Mouse (Mus musculus): ENCODE results near the gene Trim2. TPM values are rescaled to one million over a fixed set of nuclear protein-coding genes. Genes with fewer than 3 reads are reported as not detected.

The Trim2 gene
- polyA plus RNA-seq, 1 experiment: 0.53 TPM

DNA sequence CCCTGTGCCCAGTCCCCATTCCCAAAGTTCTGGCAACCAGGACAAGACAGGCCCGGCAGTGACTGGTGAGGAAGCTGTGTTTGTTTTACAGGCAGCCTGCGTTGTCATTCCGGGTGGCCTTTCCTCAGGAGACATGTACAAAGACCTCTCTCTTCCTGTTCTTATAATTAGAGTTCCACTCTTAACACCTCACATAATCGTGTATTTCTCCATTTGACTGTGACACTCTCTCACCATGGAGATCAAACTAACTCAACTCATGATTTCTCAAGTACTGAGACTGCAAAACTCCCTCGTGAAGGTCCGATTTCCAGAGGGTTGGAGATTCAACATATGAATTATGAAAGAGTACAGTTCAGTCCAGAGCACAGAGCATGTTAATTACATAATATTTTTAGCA lies 170.7 kb downstream of the Trim2 start:
- Histone ChIP-seq H3K27me3 (ENCODE audit: control insufficient read depth, insufficient read depth, low read length) (no peaks in the 10 kb centered on the region), H3K36me3 (ENCODE audit: control insufficient read depth, insufficient read depth, low read length) (no peaks in the 10 kb centered on the region), H3K27ac (ENCODE audit: control insufficient read depth, insufficient read depth, low read depth, low read length) (no peak overlapping the region), H3K4me3 (ENCODE audit: control insufficient read depth, low read depth, low read length) (no peak overlapping the region), H3K4me1 (ENCODE audit: control insufficient read depth, insufficient read depth, low read length) (peaks cover 4% of the 10 kb centered on the region; the same call in 1 of the 2 replicates)
- no peak for TF ChIP-seq POLR2A (IDR thresholded peaks at IDR 0.05; ENCODE audit: control insufficient read depth, low read depth, low read length)
- TF ChIP-seq CTCF (IDR thresholded peaks at IDR 0.05; ENCODE audit: control insufficient read depth, insufficient read depth, insufficient replicate concordance, low read depth, low read length): no peak

DNA sequence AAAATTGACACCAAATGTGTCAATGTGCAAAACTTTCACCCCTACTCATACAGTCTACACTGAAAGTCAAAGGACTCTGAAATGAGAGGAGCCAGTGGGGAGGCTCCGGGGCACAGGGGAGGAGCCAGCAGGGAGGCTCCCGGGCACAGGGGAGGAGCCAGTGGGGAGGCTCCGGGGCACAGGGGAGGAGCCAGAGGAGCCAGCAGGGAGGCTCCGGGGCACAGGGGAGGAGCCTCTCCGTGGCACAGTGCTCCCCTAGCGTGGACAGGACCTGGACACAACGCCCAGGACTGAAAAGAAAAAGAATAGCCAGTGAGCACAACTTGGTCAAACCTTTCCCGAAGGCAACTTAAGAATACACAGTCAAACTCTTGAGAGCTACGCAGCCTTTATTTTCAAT lies 171.3 kb downstream of the Trim2 start:
- Histone ChIP-seq H3K4me3 (ENCODE audit: control insufficient read depth, low read depth, low read length) (no peak overlapping the region), H3K4me1 (ENCODE audit: control insufficient read depth, insufficient read depth, low read length) (peaks cover 4% of the 10 kb centered on the region; the same call in 1 of the 2 replicates), H3K36me3 (ENCODE audit: control insufficient read depth, insufficient read depth, low read length) (no peaks in the 10 kb centered on the region), H3K27me3 (ENCODE audit: control insufficient read depth, insufficient read depth, low read length) (no peaks in the 10 kb centered on the region), H3K27ac (ENCODE audit: control insufficient read depth, insufficient read depth, low read depth, low read length) (no peak overlapping the region)
- no peak for TF ChIP-seq CTCF (IDR thresholded peaks at IDR 0.05; ENCODE audit: control insufficient read depth, insufficient read depth, insufficient replicate concordance, low read depth, low read length)
- TF ChIP-seq POLR2A (IDR thresholded peaks at IDR 0.05; ENCODE audit: control insufficient read depth, low read depth, low read length): no peak

DNA sequence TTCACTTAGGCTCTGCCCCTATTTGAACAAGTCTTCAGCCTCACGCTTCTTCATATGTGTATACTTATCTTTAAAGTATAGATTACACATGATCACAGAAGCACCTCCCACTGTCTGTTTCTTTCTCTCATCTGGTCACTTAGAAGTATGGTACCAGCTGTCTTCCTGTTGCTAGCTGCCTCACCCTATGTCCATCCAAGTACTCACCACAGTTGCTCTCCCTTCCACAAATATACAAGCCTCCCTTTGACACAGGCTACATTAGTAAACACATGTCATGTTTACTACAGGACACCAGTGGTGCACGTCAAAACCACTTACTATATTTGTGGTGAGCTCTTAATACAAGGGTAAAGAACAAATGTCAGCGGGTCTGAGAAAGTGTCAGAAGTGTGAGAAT lies 175.3 kb downstream of the Trim2 start:
- no peaks in the 10 kb centered on the region for H3K36me3 ChIP-seq (ENCODE audit: control insufficient read depth, insufficient read depth, low read length)
- no peak for TF ChIP-seq CTCF (IDR thresholded peaks at IDR 0.05; ENCODE audit: control insufficient read depth, insufficient read depth, insufficient replicate concordance, low read depth, low read length)
- TF ChIP-seq POLR2A (IDR thresholded peaks at IDR 0.05; ENCODE audit: control insufficient read depth, low read depth, low read length): no peak
- peaks cover 4% of the 10 kb centered on the region; the same call in 1 of the 2 replicates for H3K4me1 ChIP-seq (ENCODE audit: control insufficient read depth, insufficient read depth, low read length)
- H3K27me3 ChIP-seq (ENCODE audit: control insufficient read depth, insufficient read depth, low read length): no peaks in the 10 kb centered on the region
- no peak overlapping the region for H3K4me3 ChIP-seq (ENCODE audit: control insufficient read depth, low read depth, low read length)
- H3K27ac ChIP-seq (ENCODE audit: control insufficient read depth, insufficient read depth, low read depth, low read length): no peak overlapping the region

DNA sequence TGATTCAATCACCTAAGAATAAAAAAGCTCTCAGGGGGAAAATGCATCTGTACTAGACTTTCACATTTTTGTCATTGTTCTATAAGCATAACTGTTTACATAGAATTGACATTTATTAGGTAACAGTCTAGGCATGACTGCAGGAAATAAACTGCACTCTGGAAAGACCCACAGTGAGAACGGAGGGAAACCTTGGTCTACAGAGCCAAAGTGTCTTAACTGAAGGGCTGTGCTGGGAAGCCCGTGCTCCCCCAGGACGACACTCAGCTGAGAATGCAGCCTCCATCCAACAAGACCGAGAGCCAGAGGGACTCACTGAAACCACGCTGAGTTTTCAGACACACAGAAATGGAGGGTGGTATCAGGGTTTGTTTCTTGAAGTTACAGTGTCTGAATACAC lies 175.9 kb downstream of the Trim2 start:
- H3K27me3 ChIP-seq (ENCODE audit: control insufficient read depth, insufficient read depth, low read length): no peaks in the 10 kb centered on the region
- no peak overlapping the region for H3K4me3 ChIP-seq (ENCODE audit: control insufficient read depth, low read depth, low read length)
- no peak for TF ChIP-seq POLR2A (IDR thresholded peaks at IDR 0.05; ENCODE audit: control insufficient read depth, low read depth, low read length)
- no peak for TF ChIP-seq CTCF (IDR thresholded peaks at IDR 0.05; ENCODE audit: control insufficient read depth, insufficient read depth, insufficient replicate concordance, low read depth, low read length)
- no peaks in the 10 kb centered on the region for H3K36me3 ChIP-seq (ENCODE audit: control insufficient read depth, insufficient read depth, low read length)
- peaks cover 4% of the 10 kb centered on the region; the same call in 1 of the 2 replicates for H3K4me1 ChIP-seq (ENCODE audit: control insufficient read depth, insufficient read depth, low read length)
- no peak overlapping the region for H3K27ac ChIP-seq (ENCODE audit: control insufficient read depth, insufficient read depth, low read depth, low read length)

DNA sequence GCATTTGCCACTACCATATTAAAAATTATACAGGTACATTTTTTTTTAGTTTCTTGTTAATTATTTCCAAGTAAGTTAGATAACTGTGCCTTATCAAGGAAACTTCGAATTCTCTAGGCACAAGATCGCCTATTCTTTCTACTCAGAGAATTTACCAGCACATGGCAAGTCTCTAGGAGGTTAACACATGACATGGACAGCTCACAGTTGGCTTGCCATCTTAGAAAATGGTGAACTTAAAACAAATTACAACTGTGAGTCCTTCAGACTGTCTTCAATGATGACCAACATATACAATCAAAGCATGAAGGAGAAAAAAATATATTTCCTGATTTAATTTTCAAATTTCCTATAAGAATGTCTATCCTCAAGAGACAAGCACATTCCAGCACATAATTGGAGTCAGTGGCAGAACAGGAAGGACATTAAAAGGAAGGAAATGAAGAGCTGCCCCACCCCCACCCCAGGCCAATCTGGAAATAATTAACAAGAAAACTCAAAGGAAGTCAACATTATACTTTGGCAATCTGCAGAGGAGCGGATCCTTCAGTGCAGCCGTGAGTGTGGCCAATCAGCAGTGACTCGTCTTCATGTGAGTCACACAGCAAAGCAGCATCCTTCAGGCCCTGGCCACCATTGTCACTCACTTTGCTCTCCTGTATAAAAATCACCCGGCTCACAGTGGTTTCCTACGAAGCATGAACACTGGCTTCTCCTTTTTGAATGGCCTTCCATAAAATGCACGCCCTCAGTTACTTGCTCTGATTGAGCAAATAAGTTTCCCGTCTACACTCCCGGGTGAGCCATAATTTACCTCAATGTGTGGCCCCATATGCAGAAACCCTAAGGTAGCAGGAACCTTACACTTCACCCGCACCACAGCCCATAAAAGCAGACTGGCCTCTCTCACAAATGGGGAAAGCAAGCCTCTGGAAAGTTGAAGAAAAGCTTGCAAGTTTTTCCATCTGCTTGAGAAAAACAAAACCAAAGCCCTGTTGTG lies 177.5 kb downstream of the Trim2 start:
- no peak overlapping the region for H3K27ac ChIP-seq (ENCODE audit: control insufficient read depth, insufficient read depth, low read depth, low read length)
- H3K4me3 ChIP-seq (ENCODE audit: control insufficient read depth, low read depth, low read length): no peak overlapping the region
- no peaks in the 10 kb centered on the region for H3K4me1 ChIP-seq (ENCODE audit: control insufficient read depth, insufficient read depth, low read length)

DNA sequence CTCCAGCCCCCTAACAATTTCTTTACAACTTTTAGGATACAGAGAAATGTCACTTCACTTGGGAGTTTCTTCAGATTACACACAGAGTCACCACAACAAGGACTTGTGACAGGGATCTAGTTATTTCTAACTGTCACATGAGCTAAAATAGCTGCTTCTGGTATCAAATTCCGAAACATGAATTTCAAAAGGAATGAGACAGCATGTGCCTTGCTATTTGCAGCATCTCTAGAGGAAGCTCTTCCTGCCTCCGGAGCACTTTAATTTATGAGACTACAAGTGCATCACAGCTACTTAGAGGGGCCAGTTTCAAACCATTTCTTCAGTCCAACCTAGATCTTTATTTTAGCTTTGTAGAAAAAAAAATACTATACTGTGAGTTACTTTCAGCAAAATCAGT lies 179.2 kb downstream of the Trim2 start:
- no peaks in the 10 kb centered on the region for H3K27me3 ChIP-seq (ENCODE audit: control insufficient read depth, insufficient read depth, low read length)
- TF ChIP-seq CTCF (IDR thresholded peaks at IDR 0.05; ENCODE audit: control insufficient read depth, insufficient read depth, insufficient replicate concordance, low read depth, low read length) (no peak), POLR2A (IDR thresholded peaks at IDR 0.05; ENCODE audit: control insufficient read depth, low read depth, low read length) (no peak)
- no peaks in the 10 kb centered on the region for H3K4me1 ChIP-seq (ENCODE audit: control insufficient read depth, insufficient read depth, low read length)
- no peak overlapping the region for H3K27ac ChIP-seq (ENCODE audit: control insufficient read depth, insufficient read depth, low read depth, low read length)
- H3K4me3 ChIP-seq (ENCODE audit: control insufficient read depth, low read depth, low read length): no peak overlapping the region
- no peaks in the 10 kb centered on the region for H3K36me3 ChIP-seq (ENCODE audit: control insufficient read depth, insufficient read depth, low read length)

More for the DNA sequence above, 177.5 kb downstream of the Trim2 start:
- no peaks in the 10 kb centered on the region for H3K27me3 ChIP-seq (ENCODE audit: control insufficient read depth, insufficient read depth, low read length)
- H3K36me3 ChIP-seq (ENCODE audit: control insufficient read depth, insufficient read depth, low read length): no peaks in the 10 kb centered on the region
- no peak for TF ChIP-seq POLR2A (IDR thresholded peaks at IDR 0.05; ENCODE audit: control insufficient read depth, low read depth, low read length)
- no peak for TF ChIP-seq CTCF (IDR thresholded peaks at IDR 0.05; ENCODE audit: control insufficient read depth, insufficient read depth, insufficient replicate concordance, low read depth, low read length)

DNA sequence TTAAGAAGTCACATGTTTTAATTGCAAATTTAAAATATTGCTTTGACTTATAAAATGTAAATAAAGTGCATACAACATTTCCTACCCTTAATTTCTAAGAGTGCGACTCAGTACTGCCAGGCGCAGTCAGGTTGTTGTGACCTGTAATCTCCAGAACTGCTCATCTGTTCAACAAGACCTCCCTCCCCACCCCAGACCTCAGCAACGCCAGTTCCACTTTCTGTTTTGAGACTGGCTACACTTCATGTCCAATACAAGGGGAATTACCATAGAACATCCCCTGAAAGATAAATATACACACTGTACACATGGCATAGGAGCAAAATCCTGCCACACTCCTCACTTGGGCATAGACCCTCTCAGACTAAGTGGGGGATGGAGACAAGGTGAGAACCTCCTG lies 180.0 kb downstream of the Trim2 start:
- TF ChIP-seq POLR2A (IDR thresholded peaks at IDR 0.05; ENCODE audit: control insufficient read depth, low read depth, low read length): no peak
- H3K4me1 ChIP-seq (ENCODE audit: control insufficient read depth, insufficient read depth, low read length): no peaks in the 10 kb centered on the region
- no peaks in the 10 kb centered on the region for H3K36me3 ChIP-seq (ENCODE audit: control insufficient read depth, insufficient read depth, low read length)
- H3K27me3 ChIP-seq (ENCODE audit: control insufficient read depth, insufficient read depth, low read length): no peaks in the 10 kb centered on the region
- H3K27ac ChIP-seq (ENCODE audit: control insufficient read depth, insufficient read depth, low read depth, low read length): no peak overlapping the region
- no peak overlapping the region for H3K4me3 ChIP-seq (ENCODE audit: control insufficient read depth, low read depth, low read length)

Data from testis, adult 2 months (tissue).